Mouse (Mus musculus) T-helper 1 cell (primary cell): Measurements from ENCODE around the gene 4930447C04Rik.

Experiments
- in situ Hi-C: fragments of 300-600 bp; cut with MboI, MseI; formaldehyde crosslinking; loops from one replicate; pipeline ENCODE4 v1.15.1; 2025; ENCODE audit warnings: high pct_unique_total_duplicates

The 4930447C04Rik gene

DNA sequence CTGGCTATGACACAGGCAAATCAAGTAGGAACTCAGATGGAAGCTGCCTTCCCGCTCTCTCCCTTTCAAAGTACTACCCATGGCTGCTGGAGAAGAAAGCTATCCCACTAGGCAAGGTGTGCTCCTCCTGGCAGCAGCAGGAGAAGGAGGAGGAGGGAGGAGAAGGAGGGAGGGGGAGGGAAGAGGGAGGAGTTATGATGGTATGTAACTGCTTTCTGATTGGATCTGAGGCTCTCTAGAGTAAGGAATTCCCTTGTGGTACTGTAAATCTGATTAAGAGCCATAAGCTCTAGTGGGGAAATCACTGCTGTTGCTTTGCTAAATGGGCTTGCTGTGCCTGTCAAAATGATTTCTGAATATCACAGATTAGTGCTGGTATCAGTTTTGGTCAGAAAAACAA, 99.1 kb downstream of the 4930447C04Rik start:
- in situ Hi-C loops: loop anchor here (5.0 kb wide), 1 partner anchor 116 kb away; no protein-coding TSS in a partner anchor

DNA sequence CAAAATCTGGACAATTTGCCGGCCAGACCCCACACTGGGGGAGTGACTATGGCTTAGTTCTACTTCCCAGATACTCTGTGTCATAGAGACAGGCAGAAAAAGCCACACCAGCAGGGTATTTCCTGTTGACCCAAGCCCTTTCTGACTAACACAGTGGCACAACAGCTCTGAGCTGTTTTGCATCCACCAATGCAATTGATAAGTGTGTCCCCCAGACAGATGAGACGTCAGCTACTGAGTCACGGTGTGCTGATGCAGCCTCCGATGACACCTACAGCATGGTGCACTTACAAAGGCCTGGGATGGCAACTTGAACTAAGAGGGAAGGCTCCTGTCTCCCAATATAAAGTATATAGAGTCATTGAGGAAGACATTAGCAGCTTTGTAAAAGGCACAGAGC, 103.3 kb downstream of the 4930447C04Rik start:
- in situ Hi-C loops: loop anchor here (10.0 kb wide), 1 partner anchor 667 kb away; no protein-coding TSS in a partner anchor

DNA sequence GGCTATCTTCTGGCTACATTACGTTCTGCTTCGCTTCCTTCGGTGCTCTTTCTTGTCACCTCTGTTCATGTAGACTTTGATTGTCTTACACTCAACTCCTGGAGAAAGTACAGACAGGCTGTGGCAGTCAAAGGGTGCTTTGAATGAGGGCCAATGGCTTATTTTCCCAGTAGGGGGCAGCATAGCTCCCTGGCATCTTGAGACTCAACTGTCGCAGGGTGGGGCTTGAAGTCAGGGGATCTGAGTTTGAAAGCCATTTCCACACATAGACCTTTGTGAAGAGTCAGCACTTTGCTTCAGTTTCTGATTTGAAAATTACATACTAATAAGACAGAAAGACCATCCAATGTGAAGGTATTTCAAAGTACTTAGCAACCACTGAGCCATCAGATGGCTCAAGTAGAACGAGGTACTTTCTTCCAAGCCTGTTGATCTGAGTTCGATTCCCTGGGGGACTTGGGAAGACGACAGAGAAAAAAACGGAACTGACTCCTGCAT, 105.0 kb downstream of the 4930447C04Rik start:
- in situ Hi-C loops: loop anchor here (10.0 kb wide), 1 partner anchor 669 kb away; no protein-coding TSS in a partner anchor

DNA sequence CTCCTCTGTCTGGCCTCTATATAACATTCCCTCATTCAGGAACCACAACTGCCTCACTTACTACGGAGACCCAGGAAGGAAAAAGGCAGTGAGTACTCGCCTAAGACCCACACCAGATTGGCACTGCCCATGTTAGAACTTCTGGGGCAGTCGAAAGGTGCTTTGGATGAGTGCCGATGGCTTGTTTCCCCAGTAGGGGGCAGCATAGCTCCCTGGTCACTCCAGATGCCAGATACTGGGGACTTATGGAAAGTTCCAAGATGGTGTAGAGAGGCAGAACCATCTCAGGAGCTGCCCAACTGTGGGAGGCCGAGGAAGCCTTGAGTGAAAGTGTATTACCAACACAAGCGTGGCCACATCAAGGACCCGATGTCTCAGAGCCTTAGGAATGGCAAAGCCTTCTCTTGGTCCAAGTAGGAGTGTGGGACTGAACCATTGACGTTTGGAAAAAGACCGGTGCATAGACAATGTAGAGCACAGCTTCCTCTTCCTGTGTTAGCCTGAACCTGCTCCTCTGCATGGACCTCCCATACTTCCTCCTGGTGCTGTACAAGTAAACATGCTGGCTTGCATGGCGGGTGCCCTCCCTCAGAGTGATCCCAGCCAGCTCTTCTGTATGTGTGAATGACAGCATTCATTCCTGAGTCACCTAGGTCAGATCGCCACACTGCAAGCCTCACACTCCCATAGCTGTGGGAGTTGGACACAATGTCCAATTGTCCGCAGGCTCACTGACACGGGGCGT, 105.6 kb downstream of the 4930447C04Rik start:
- in situ Hi-C loops: loop anchor here (10.0 kb wide), 1 partner anchor 670 kb away; no protein-coding TSS in a partner anchor

DNA sequence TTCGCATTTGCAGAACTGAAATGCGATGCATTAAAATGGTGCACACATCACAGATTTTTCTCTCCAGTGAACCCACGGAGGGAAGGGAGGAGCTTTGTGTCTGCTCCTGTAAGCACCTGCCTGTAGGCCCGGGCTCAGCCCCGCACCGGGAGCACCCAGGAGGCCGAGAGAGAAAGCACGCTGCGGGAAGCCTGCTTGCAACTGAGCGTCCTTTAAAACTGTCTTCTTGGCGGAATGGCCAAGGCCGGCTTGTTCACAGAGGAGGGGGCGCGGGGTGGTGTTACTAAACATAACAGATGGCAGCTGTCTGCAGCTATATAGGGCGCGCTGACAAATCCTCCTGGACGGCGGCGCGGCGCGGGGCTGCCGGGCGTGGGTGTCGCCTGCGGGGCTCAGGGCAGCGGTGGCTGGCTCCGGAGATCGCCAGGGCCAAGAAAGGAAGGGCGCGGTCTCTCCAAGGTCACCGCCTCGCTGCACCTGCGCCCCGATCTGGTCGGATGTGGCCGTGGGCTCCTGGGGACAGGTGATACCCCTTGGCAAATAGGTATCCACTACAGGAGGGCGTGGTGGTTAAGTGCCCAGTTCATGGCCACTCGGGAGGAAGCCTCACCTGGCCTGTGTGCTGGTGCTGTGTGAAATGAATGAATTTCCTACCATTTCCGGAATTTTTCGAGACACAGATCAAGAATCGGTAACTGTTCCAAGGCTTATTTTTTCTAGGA, 108.7 kb downstream of the 4930447C04Rik start:
- in situ Hi-C loops: loop anchor here (10.0 kb wide), 1 partner anchor 673 kb away; no protein-coding TSS in a partner anchor
